Mouse (Mus musculus) layer of hippocampus, postnatal 10 days (tissue): ENCODE measurements around the gene Cxcl16. TPM values are rescaled to one million over a fixed set of nuclear protein-coding genes. Genes with fewer than 3 reads are reported as not detected.

Source experiments
- DNase-seq, 2 experiments: peaks; one replicate each; pipeline ENCODE4 v3.0.0; 2021; ENCODE audit warnings: low spot score in 2 of 2
- microRNA-seq, 2 experiments: library from miRNA; unstranded; fragments of <30 nt; microRNA quantifications; one replicate each; pipeline ENCODE4 v1.2.0; 2021
- total RNA-seq, 2 experiments: library from RNA; stranded (reverse); gene quantifications; 2 replicates each; pipeline ENCODE4 v1.2.3; 2021

Gene Cxcl16
- total RNA-seq, 2 experiments from 2014 or later, result 0.42 to 0.69 TPM

DNA sequence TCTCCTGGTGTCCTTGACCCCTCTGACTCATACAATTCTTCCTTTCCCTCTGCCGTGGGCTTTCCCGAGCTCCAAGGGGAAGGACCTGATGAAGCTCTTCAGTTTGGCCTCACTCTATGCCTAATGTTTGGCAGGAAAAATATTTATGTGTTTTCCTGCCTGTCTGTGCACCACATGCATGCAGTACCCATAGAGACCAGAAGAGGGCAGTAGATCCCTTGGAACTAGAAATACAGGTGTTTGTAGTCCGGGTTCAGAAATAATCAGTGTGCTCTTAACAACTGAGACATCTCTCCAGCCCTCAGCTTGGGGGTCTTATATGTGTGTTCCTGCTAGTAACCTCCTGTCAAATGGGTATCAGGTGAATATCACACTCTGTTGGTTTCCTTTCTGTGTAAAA lies 45.8 kb downstream of the Cxcl16 start:
- DNase-seq, result peak; percentile 86 to 88

DNA sequence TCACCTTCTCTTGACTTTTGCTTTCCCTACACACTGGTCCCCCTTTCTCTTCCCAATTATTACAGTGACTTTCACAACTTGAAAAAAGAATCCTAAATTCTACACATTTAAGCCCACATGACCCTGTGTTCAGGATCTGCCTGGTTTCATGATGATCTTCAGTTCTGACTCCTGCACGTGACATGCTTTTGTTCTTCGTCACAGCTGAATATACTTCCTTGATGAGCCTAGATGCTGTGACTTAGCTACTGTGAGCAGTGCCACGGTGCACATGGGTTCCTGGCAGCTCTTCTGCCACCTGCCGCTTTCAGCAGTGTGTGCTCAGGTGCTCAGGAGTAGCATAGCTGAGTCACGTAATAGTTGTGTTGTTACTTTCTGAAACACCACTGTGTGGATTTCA lies 47.2 kb downstream of the Cxcl16 start:
- DNase-seq, result no peak

- no peak for DNase-seq
Measured at GRCm38 (mm10) chr11:70410297-70410643, 49.5 kb downstream of the Cxcl16 start.

DNA sequence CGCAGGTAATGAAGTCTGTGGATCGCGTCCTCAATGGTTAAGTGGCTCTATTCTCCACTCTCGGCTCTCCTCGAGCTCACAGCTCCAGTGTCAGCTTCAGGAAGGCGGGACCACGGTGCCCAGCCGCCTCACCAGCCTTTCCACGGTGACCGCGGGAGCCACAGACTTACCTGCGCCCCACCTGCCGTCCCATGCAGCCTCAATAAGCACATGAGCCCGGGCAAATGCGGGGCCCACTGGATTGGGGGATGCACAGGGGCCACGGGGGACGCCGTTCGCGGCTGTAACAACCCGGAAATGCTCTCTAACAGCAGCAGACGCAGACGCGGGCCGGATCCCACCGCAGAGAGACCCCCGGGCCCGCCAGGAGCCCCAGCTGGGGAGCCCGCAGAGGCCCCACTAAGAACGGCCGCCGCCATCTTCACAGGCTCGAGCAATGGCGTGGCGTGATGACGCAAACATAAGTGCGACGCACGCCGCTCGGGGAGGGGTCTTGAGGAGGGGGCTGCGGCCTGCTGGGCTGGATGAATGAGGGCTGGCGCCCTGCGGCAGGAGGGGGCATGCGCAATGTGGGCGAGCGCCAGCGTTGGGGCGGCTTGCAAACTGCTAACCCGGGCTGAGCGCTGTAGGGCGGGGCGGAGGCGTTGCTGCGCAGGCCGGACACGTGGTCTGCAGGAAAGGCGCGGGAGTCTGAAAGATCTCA lies 50.0 kb downstream of the Cxcl16 start, which contains the start of gene Pelp1:
Pelp1 (minus strand) TSS at position 438 of the 703 bp plus-strand sequence.
- peak; percentile 96 for DNase-seq

Small RNA genes within 50 kb of the gene (microRNA-seq; reads per million reads assigned to microRNA genes)
- 3.8 to 5.3 reads per million in 2 experiments for gene Mir7115

Other genes starting within 250 kb of the Cxcl16 start
- 10 to 100 TPM; 32.8 to 39.6 TPM for gene Slc16a11, start 247.2 kb downstream of the Cxcl16 start, total RNA-seq
- gene Slc16a13, start 238.9 kb downstream of the Cxcl16 start, total RNA-seq, result 10 to 100 TPM in 1 of 2 experiments, 1 to 10 TPM in 1; 9.2 to 12.1 TPM
- gene Bcl6b, start 230.2 kb downstream of the Cxcl16 start, total RNA-seq, result 1 to 10 TPM; 4.3 to 7.4 TPM
- 10 to 100 TPM; 44.8 to 55.3 TPM for gene 0610010K14Rik, start 222.1 kb downstream of the Cxcl16 start, total RNA-seq
- 1 to 10 TPM; 6.6 to 8.7 TPM for gene Gm21988, start 220.2 kb downstream of the Cxcl16 start, total RNA-seq
- gene Rnasek, start 220.1 kb downstream of the Cxcl16 start, total RNA-seq, result 100 to 1,000 TPM; 306 to 350 TPM
- gene Alox12, start 204.6 kb downstream of the Cxcl16 start, total RNA-seq, result under 1 TPM; 0.45 to 0.69 TPM
- gene Alox12e, start 137.4 kb downstream of the Cxcl16 start, total RNA-seq, result not detected
- gene Alox15, start 108.0 kb downstream of the Cxcl16 start, total RNA-seq, result not detected
- 10 to 100 TPM; 41.3 to 46.8 TPM for gene Pelp1, start 50.0 kb downstream of the Cxcl16 start, total RNA-seq
- gene Arrb2, start 27.3 kb downstream of the Cxcl16 start, total RNA-seq, result 10 to 100 TPM; 92.5 to 96.0 TPM
- 10 to 100 TPM; 20.5 TPM for gene Med11, start 8.1 kb downstream of the Cxcl16 start, total RNA-seq
- 1 to 10 TPM in 1 of 2 experiments, under 1 TPM in 1; 0.96 to 1.1 TPM for gene Zmynd15, start 551 bp downstream of the Cxcl16 start, total RNA-seq
- gene Tm4sf5, start 45.3 kb upstream of the Cxcl16 start, total RNA-seq, result not detected
- gene Vmo1, start 54.6 kb upstream of the Cxcl16 start, total RNA-seq, result not detected
- not detected for gene Gltpd2, start 59.2 kb upstream of the Cxcl16 start, total RNA-seq
- 100 to 1,000 TPM; 221 to 229 TPM for gene Psmb6, start 65.4 kb upstream of the Cxcl16 start, total RNA-seq
- gene Gm40193, start 73.0 kb upstream of the Cxcl16 start, total RNA-seq, result not detected
- gene Pld2, start 80.1 kb upstream of the Cxcl16 start, total RNA-seq, result 10 to 100 TPM; 25.0 to 25.6 TPM
- 100 to 1,000 TPM; 208 to 249 TPM for gene Mink1, start 102.9 kb upstream of the Cxcl16 start, total RNA-seq
- gene 4930544D05Rik, start 155.9 kb upstream of the Cxcl16 start, total RNA-seq, result 1 to 10 TPM in 1 of 2 experiments, not detected in 1; 1.1 TPM
- gene Chrne, start 159.2 kb upstream of the Cxcl16 start, total RNA-seq, result under 1 TPM in 1 of 2 experiments, not detected in 1; 0.94 TPM
- not detected for gene Gp1ba, start 179.1 kb upstream of the Cxcl16 start, total RNA-seq
- 10 to 100 TPM; 60.3 to 61.5 TPM for gene Rnf167, start 187.3 kb upstream of the Cxcl16 start, total RNA-seq
- 100 to 1,000 TPM; 117 to 125 TPM for gene Slc25a11, start 187.5 kb upstream of the Cxcl16 start, total RNA-seq
- gene Pfn1, start 194.7 kb upstream of the Cxcl16 start, total RNA-seq, result 100 to 1,000 TPM; 364 to 371 TPM
- gene Eno3, start 197.2 kb upstream of the Cxcl16 start, total RNA-seq, result 10 to 100 TPM in 1 of 2 experiments, 1 to 10 TPM in 1; 5.1 to 10.5 TPM
- gene Spag7, start 209.4 kb upstream of the Cxcl16 start, total RNA-seq, result 10 to 100 TPM; 52.8 to 53.9 TPM
- 100 to 1,000 TPM; 183 to 189 TPM for gene Camta2, start 228.1 kb upstream of the Cxcl16 start, total RNA-seq
- gene Inca1, start 240.2 kb upstream of the Cxcl16 start, total RNA-seq, result 1 to 10 TPM; 1.4 to 1.8 TPM
- gene Kif1c, start 240.6 kb upstream of the Cxcl16 start, total RNA-seq, result 10 to 100 TPM; 55.9 to 59.9 TPM